Mouse (Mus musculus) adrenal gland, adult 18-20 months (tissue): ENCODE data around the gene Lsm12. TPM values are rescaled to one million over a fixed set of nuclear protein-coding genes. Genes with fewer than 3 reads are reported as not detected.

Experiments
- DNase-seq, 2 experiments: peaks; one replicate each; pipeline ENCODE4 v3.0.0; 2021 to 2022; ENCODE audit warnings: low spot score in 2 of 2
- long read RNA-seq, 2 experiments: library from polyadenylated mRNA; stranded (forward); transcript quantifications; one replicate each; pipeline ENCODE4 v2.0.0; 2021
- total RNA-seq, 2 experiments: library from RNA; stranded (reverse); gene quantifications; 1 replicate in 1 of 2; 2 replicates in 1 of 2; pipeline ENCODE4 v1.2.3; 2021

Gene Lsm12
- total RNA-seq = 100 to 1,000 TPM in 1 of 2 experiments, 10 to 100 TPM in 1; 83.9 to 102 TPM
- long read RNA-seq, experiment 1, transcript Lsm12-201 (5 exons, 2,256 nt) = major isoform, 30 of 32 reads
- long read RNA-seq, experiment 1, partial matches to known transcripts = 1 of 32 reads
- long read RNA-seq, experiment 1, other reads (novel, unspliced or antisense) = 1 of 32 reads
- long read RNA-seq, experiment 2, transcript Lsm12-201 (5 exons, 2,256 nt) = major isoform, 21 of 23 reads
- long read RNA-seq, experiment 2, partial matches to known transcripts = 0 of 23 reads
- long read RNA-seq, experiment 2, other reads (novel, unspliced or antisense) = 2 of 23 reads

- peak; percentile 99 for DNase-seq
These were observed at the start of gene Lsm12 for GRCm38 (mm10) chr11:102184646-102185495. Gene Lsm12 (minus strand): TSS chr11:102185296.

GRCm38 (mm10) chr11:102230006-102230741, 45.1 kb upstream of the Lsm12 start, which contains the start of gene Hdac5:
Gene Hdac5 (minus strand): TSS chr11:102230166.
- peak; percentile 96 for DNase-seq

GRCm38 (mm10) chr11:102229331-102229953, 44.3 kb upstream of the Lsm12 start:
- no peak for DNase-seq

GRCm38 (mm10) chr11:102228646-102229268, 43.7 kb upstream of the Lsm12 start:
- DNase-seq = no peak

GRCm38 (mm10) chr11:102228191-102228545, 43.1 kb upstream of the Lsm12 start:
- no peak for DNase-seq

GRCm38 (mm10) chr11:102227270-102228190, 42.4 kb upstream of the Lsm12 start:
- DNase-seq = no peak

- no peak for DNase-seq
These were observed 41.2 kb upstream of the Lsm12 start for GRCm38 (mm10) chr11:102226067-102226978.

GRCm38 (mm10) chr11:102225221-102225620, 40.1 kb upstream of the Lsm12 start:
- DNase-seq = no peak

GRCm38 (mm10) chr11:102224686-102225085, 39.6 kb upstream of the Lsm12 start:
- peak; percentile 55 to 56 for DNase-seq

GRCm38 (mm10) chr11:102223166-102223565, 38.1 kb upstream of the Lsm12 start:
- DNase-seq = no peak

- no peak for DNase-seq
These were observed 36.9 kb upstream of the Lsm12 start for GRCm38 (mm10) chr11:102221954-102222351.

GRCm38 (mm10) chr11:102221243-102221953, 36.3 kb upstream of the Lsm12 start:
- no peak for DNase-seq

- peak in 1 of 2 experiments; percentile 30 for DNase-seq
These were observed 35.4 kb upstream of the Lsm12 start for GRCm38 (mm10) chr11:102220451-102220850.

- DNase-seq = peak; percentile 41 to 51
These were observed 34.9 kb upstream of the Lsm12 start for GRCm38 (mm10) chr11:102219994-102220346.

- DNase-seq = peak in 1 of 2 experiments; percentile 26
These were observed 34.3 kb upstream of the Lsm12 start for GRCm38 (mm10) chr11:102219247-102219993.

GRCm38 (mm10) chr11:102218783-102219182, 33.7 kb upstream of the Lsm12 start:
- peak; percentile 91 to 93 for DNase-seq

GRCm38 (mm10) chr11:102217876-102218430, 32.9 kb upstream of the Lsm12 start:
- DNase-seq = no peak
